Mouse (Mus musculus) intestine, postnatal 0 days (tissue): ENCODE measurements around the gene Dhdh. TPM values are rescaled to one million over a fixed set of nuclear protein-coding genes. Genes with fewer than 3 reads are reported as not detected.
"Not testable (repeated sequence)": the region's sequence is repeated elsewhere in the genome, so short reads cannot be mapped to it uniquely, and the experiment has no call there.

ENCODE experiments used
- ATAC-seq: fragments of 200-750 bp; cut with Nextera tagmentation; 2 replicates; pipeline ENCODE4 v1.8.0; 2017; ENCODE audit warnings: mild to moderate bottlenecking, moderate TSS enrichment, moderate library complexity
- H3K27ac ChIP-seq: fragments of 300-500 bp; sonication (generic); 2 replicates; pipeline ENCODE4 v1.5.1; 2014; ENCODE audit warnings: mild to moderate bottlenecking, low read depth, low read length, moderate library complexity
- H3K27me3 ChIP-seq: fragments of 300-500 bp; sonication (generic); replicated peaks from 2 replicates; pipeline ENCODE4 v1.6.1; 2014; ENCODE audit warnings: low read length, mixed read lengths; ENCODE audit not compliant: control insufficient read depth, insufficient read depth
- H3K36me3 ChIP-seq: fragments of 300-500 bp; sonication (generic); 2 replicates; pipeline ENCODE4 v1.6.1; 2014; ENCODE audit warnings: mild to moderate bottlenecking, moderate library complexity; ENCODE audit not compliant: control insufficient read depth, insufficient read depth
- H3K4me1 ChIP-seq: fragments of 300-500 bp; sonication (generic); replicated peaks from 2 replicates; pipeline ENCODE4 v1.6.1; 2014; ENCODE audit warnings: antibody characterized with exemption, low read length, mixed read lengths; ENCODE audit not compliant: control insufficient read depth, insufficient read depth
- H3K4me2 ChIP-seq: fragments of 300-500 bp; sonication (generic); replicated peaks from 2 replicates; pipeline ENCODE4 v1.6.1; 2014; ENCODE audit warnings: low read depth, mild to moderate bottlenecking, moderate library complexity
- H3K4me3 ChIP-seq: fragments of 300-500 bp; sonication (generic); 2 replicates; pipeline ENCODE4 v1.5.1; 2014; ENCODE audit warnings: low read depth, low read length
- H3K9ac ChIP-seq: fragments of 300-500 bp; sonication (generic); 2 replicates; pipeline ENCODE4 v1.6.1; 2014; ENCODE audit warnings: mild to moderate bottlenecking, low read depth, low read length
- H3K9me3 ChIP-seq: fragments of 300-500 bp; sonication (generic); 2 replicates; pipeline ENCODE4 v1.6.1; 2016; ENCODE audit warnings: mixed run types; ENCODE audit not compliant: control insufficient read depth
- CTCF ChIP-seq: sonication (generic); IDR thresholded peaks from 2 replicates; pipeline ENCODE4 v1.5.1; 2016; ENCODE audit warnings: low read depth, mild to moderate bottlenecking, control low read depth, antibody characterized with exemption, moderate library complexity
- WGBS: fragments of 180-500 bp; shearing (Covaris S2); extraction: QIAGEN DNeasy Blood & Tissue Kit; methylation state at CpG from one replicate; pipeline ENCODE4 v1.1.7; 2014; 5-methylcytosine and 5-hydroxymethylcytosine counted together
- polyA plus RNA-seq: library from polyadenylated mRNA; unstranded; fragments of >200 nt; fragmentation: Nextera tagmentation; extraction: Ambion mirVana; gene quantifications from 2 replicates; pipeline ENCODE4 v1.2.1, GENCODE M21; 2015

The Dhdh gene
- polyA plus RNA-seq, 1 experiment from 2014 or later = 1.1 TPM

GRCm38 (mm10) chr7:45481374-45481927, 7.2 kb downstream of the Dhdh start, which contains the start of gene Tulp2:
Tulp2 (plus strand) TSS chr7:45481877.
- Histone ChIP-seq H3K4me2 (no peak within 1 kb of the TSS), H3K9me3 (no peaks in the 10 kb centered on the region), H3K4me3 (no peak within 1 kb of the TSS), H3K4me1 (no peaks in the 10 kb centered on the region), H3K36me3 (no peaks in the 10 kb centered on the region), H3K9ac (no peak within 1 kb of the TSS), H3K27ac (no peak within 1 kb of the TSS), H3K27me3 (no peaks in the 10 kb centered on the region)
- ATAC-seq = peak; percentile 67
- WGBS = 50% methylated on average over 15 of the region's 15 CpGs
- no peak for TF ChIP-seq CTCF

GRCm38 (mm10) chr7:45480310-45480709, 8.3 kb downstream of the Dhdh start:
- not testable (repeated sequence) for H3K36me3 ChIP-seq, H3K4me1 ChIP-seq, H3K27ac ChIP-seq, H3K9ac ChIP-seq, H3K27me3 ChIP-seq, ATAC-seq, H3K4me2 ChIP-seq, H3K9me3 ChIP-seq, H3K4me3 ChIP-seq
- WGBS = 76% methylated on average over 3 of the region's 4 CpGs

GRCm38 (mm10) chr7:45478774-45479173, 9.8 kb downstream of the Dhdh start:
- no peak for TF ChIP-seq CTCF
- ATAC-seq = no peak

GRCm38 (mm10) chr7:45477003-45477402, 11.6 kb downstream of the Dhdh start:
- Histone ChIP-seq H3K4me3 (no peak overlapping the region), H3K9ac (no peak overlapping the region), H3K4me1 (no peaks in the 10 kb centered on the region), H3K9me3 (no peaks in the 10 kb centered on the region), H3K4me2 (no peak overlapping the region), H3K27me3 (no peaks in the 10 kb centered on the region), H3K36me3 (no peaks in the 10 kb centered on the region), H3K27ac (no peak overlapping the region)
- ATAC-seq = peak; percentile 28; the same call in 1 of the 2 replicates
- WGBS = 12% methylated on average over 3 of the region's 3 CpGs
- TF ChIP-seq CTCF = peak; percentile 88

More at GRCm38 (mm10) chr7:45478774-45479173, 9.8 kb downstream of the Dhdh start:
- no peak overlapping the region for H3K9ac ChIP-seq
- no peaks in the 10 kb centered on the region for H3K27me3 ChIP-seq
- H3K4me1 ChIP-seq = no peaks in the 10 kb centered on the region
- no peak overlapping the region for H3K27ac ChIP-seq
- H3K9me3 ChIP-seq = no peaks in the 10 kb centered on the region
- WGBS = 93% methylated on average over 7 of the region's 7 CpGs
- no peaks in the 10 kb centered on the region for H3K36me3 ChIP-seq
- H3K4me3 ChIP-seq = no peak overlapping the region
- H3K4me2 ChIP-seq = no peak overlapping the region

- no peaks in the 10 kb centered on the region for H3K27me3 ChIP-seq
- H3K9me3 ChIP-seq = no peaks in the 10 kb centered on the region
- H3K27ac ChIP-seq = no peak overlapping the region
- H3K4me1 ChIP-seq = no peaks in the 10 kb centered on the region
- no peak overlapping the region for H3K4me2 ChIP-seq
- no peak for ATAC-seq
- H3K9ac ChIP-seq = no peak overlapping the region
- H3K4me3 ChIP-seq = no peak overlapping the region
- WGBS = 49% methylated on average over 1 of the region's 1 CpGs
- TF ChIP-seq CTCF = no peak
- no peaks in the 10 kb centered on the region for H3K36me3 ChIP-seq
These were observed 12.2 kb downstream of the Dhdh start for GRCm38 (mm10) chr7:45476453-45476852.

GRCm38 (mm10) chr7:45475291-45475969, 13.2 kb downstream of the Dhdh start:
- H3K9ac ChIP-seq = no peak overlapping the region
- TF ChIP-seq CTCF = no peak
- peak overlapping the region; percentile 59 for H3K4me2 ChIP-seq
- H3K27ac ChIP-seq = peak overlapping the region; percentile 69; the same call in 1 of the 2 replicates
- H3K4me3 ChIP-seq = peak overlapping the region; percentile 17
- 32% methylated on average over 16 of the region's 16 CpGs for WGBS
- no peaks in the 10 kb centered on the region for H3K9me3 ChIP-seq
- H3K36me3 ChIP-seq = no peaks in the 10 kb centered on the region
- peak; percentile 69 for ATAC-seq
- H3K4me1 ChIP-seq = no peaks in the 10 kb centered on the region
- no peaks in the 10 kb centered on the region for H3K27me3 ChIP-seq
